Mouse (Mus musculus) kidney, adult 8-10 months (tissue): ENCODE data around the gene Itga3.

Source experiments
- DNase-seq, 2 experiments: peaks; one replicate each; pipeline ENCODE4 v3.0.0; 2022

The Itga3 gene

GRCm38 (mm10) chr11:95095596-95095995, 19.0 kb upstream of the Itga3 start:
- no peak for DNase-seq

DNA sequence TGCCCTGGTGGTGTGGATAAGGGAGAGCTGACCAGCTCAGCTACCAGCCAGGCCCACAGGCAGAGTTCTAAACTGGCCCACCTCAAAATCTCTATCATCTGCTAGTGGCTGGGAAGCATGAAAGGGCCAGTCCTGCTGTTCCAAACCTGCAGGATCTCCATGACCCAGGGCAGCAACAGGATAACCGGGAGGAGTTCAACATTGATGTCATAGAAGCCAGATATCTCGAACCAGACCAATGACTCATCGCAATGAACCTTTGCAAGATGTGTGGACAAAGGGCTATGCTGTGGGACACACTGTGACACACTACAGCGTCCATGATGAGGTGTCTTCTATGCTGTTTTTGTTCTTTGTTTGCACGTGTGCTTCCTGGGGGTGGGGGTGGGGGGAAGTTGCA, 16.5 kb upstream of the Itga3 start:
- DNase-seq, result no peak

DNA sequence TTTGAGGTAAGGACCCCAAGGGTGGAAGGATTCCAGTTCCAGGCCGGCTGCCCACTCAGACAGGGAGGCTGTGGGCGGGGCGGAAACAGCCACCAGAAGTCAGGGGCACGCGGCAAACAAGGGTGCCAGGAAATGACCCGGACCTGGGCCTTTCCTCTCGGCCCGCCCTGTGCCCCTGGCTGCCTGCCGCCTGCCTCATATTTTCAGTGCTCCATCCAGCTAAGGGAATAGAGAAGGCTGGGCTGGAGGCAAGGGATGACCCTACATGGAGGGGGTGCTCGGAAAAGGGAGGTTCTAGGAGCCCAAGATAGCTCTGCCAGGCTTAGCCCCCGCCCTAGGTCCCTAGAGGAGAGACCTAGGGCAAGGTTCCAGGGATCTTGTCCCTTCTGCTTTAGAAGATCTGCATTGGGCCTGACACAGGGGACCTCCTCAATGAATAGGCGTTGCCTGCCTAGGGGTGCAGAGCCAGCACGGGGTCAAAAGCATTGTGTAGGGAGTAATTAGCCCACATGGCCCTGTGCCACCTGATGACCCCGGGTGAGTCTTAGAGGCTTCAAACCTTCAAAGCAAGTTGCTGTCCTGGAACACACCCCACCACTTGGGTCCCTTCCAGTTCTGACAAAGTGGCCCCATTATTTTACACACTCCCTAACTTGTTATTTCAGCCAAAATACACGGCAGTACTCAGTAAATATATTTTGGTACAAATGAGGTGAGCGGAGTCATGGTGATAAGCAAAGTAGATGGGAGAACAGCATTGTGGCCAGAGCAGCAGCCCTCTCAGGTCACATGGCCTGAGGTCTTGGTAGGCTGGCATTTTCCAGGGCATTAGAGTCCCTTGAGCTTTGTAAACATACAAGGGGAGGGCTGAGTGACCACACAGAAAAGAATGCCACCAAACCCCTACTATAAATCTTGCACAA, 12.5 kb upstream of the Itga3 start:
- DNase-seq, result peak; percentile 65 to 81

DNA sequence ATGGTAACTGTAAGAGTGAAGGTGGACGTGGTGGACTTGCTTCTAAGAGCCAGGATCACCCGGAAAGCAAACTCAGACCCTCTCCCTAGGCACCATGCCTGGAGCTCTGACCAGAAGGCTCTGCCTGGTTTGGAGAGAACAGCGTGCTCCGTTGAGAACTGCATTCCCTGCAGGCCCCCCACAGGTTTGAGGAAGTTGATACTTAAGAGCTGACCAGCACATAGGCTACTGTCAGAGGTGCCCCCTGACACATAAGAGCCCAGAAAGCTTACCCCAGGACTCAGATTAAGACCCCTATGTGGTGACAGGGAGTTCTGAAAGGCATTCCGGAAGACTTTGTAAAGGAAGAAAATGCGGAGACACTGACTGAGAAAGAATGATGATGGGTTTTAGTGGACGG, 11.7 kb upstream of the Itga3 start:
- DNase-seq, result no peak

- DNase-seq, result no peak
Measured at GRCm38 (mm10) chr11:95087301-95088228, 11.0 kb upstream of the Itga3 start.

GRCm38 (mm10) chr11:95086229-95086628, 9.6 kb upstream of the Itga3 start:
- DNase-seq, result no peak

GRCm38 (mm10) chr11:95085710-95086109, 9.1 kb upstream of the Itga3 start:
- DNase-seq, result no peak

- no peak for DNase-seq
Measured at GRCm38 (mm10) chr11:95084811-95085382, 8.3 kb upstream of the Itga3 start.

GRCm38 (mm10) chr11:95084175-95084574, 7.6 kb upstream of the Itga3 start:
- DNase-seq, result no peak

DNA sequence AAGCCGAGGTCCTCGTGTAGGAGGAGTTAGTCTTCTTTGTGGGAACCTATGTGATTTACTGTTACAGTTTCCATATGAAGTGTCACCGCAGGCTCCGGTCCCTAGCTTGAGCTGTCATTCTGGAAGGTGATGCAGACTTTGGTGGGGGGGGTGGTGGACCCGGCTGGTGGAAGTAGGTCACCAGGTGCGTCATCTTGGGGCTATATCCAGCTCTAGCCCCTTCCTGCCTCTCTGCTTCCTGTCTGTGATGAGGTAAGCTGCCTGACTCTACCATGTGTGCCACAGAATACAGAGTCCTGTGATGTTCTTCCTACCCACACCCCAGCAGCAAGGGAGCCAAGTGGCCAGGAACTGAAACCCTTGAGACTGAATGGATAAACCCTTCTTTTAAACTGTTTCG, 6.3 kb upstream of the Itga3 start:
- no peak for DNase-seq

GRCm38 (mm10) chr11:95080783-95081182, 4.2 kb upstream of the Itga3 start:
- DNase-seq, result no peak

GRCm38 (mm10) chr11:95079256-95079875, 2.8 kb upstream of the Itga3 start:
- DNase-seq, result peak; percentile 72 to 75

- DNase-seq, result no peak
Measured at GRCm38 (mm10) chr11:95077956-95078355, 1.4 kb upstream of the Itga3 start.

GRCm38 (mm10) chr11:95076041-95076535, 513 bp downstream of the Itga3 start:
- peak in 1 of 2 experiments; percentile 68 for DNase-seq

DNA sequence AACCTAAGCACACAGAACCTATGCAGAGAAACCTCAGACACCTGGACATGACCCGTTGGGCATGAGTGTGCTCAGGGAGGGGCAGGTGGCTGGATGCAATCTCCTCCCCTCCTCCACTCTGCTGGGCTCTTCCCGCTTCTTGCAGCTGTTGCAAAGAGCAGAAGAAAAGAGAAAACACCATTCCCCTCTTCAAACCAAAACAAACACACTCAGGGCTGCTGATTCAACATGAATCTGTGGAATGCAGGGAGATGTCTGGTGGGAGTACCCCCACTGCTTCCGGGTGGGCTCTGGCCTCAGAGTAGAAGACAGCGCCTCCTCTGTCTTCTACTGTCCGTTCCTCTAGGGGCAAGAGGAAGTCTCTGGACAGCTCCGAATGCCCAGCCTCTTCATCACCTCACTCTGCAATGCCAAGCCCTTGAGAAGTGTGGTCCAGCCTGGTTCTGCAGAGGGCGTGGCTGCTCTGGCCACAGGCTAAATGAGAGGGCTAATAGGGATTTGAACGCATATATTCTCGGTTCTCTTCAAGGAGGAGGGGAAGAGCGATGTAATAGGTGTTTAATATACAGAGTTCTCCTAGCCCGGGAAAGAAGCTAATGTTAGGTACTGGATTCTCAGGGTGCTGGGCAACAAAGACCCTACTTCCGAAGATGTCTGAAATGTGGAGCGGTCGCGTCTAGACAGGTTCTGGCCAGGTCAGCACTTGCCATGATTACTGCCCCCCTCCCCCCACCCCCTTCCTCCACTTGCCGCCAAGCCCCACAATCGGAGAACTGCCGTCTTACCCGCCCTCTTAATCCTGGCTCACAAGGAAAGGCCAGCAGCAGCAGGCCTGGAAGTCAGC, 1.2 kb downstream of the Itga3 start:
- DNase-seq, result no peak

DNA sequence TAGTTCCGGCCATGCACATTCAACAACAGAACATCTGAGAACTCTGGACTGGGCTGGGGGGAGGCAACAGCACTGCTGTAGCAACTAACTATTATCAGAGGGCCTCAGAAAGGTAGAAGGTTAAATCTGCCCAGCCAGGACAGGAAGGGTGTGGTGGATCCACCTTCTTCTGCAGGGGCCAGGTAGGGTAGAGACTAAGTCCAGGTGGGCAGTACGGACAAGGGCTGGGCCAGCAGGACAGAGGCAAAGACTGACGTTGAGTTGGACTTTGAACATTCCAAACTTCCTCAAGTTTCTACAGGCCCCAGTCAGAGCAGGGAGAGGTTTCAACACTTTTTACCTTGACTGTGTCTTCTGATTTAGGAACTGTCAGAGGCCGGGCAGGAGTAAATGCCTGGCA, 1.9 kb downstream of the Itga3 start:
- no peak for DNase-seq

- no peak for DNase-seq
Measured at GRCm38 (mm10) chr11:95073835-95074234, 2.8 kb downstream of the Itga3 start.

GRCm38 (mm10) chr11:95072804-95073203, 3.8 kb downstream of the Itga3 start:
- peak; percentile 45 to 63 for DNase-seq

DNA sequence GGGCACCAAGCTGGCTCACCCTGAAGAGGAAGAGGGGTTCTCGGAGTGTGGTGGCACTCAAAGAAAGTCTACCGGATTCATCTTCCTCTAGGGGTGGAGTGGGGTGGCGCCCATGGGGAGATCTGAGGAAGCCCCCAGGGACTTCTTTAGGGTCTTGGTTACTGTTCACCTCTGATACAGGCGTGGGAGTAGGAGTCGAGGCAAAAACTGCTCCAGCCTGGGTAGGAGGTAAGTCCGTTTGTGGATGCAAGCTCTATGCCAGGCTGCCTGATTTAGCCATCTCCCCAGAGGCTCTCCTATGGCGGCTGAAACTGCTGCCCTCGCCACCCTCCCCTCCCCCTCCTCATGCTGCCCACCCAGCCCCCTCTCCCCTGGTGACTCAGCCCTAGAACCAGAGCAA, 4.5 kb downstream of the Itga3 start:
- DNase-seq, result no peak

GRCm38 (mm10) chr11:95071266-95071665, 5.3 kb downstream of the Itga3 start:
- DNase-seq, result no peak
